Mouse (Mus musculus) G1E (cell line): ENCODE data around the gene Myod1. TPM values are rescaled to one million over a fixed set of nuclear protein-coding genes. Genes with fewer than 3 reads are reported as not detected.

Source experiments
- ATAC-seq: 2 replicates; pipeline ENCODE4 v1.8.0; 2016; ENCODE audit warnings: mild to moderate bottlenecking; ENCODE audit not compliant: insufficient number of reproducible peaks, poor library complexity, low FRiP score, severe bottlenecking; ENCODE audit errors: extremely low read depth
- DNase-seq: peaks from one replicate; pipeline ENCODE4 v3.0.0; 2012; ENCODE audit warnings: low spot score
- H3K27me3 ChIP-seq: 2 replicates; pipeline ENCODE4 v1.6.1; 2012; ENCODE audit warnings: mild to moderate bottlenecking, low read length, inconsistent platforms; ENCODE audit not compliant: insufficient read depth
- H3K36me3 ChIP-seq: replicated peaks from 2 replicates; pipeline ENCODE3; 2012; ENCODE audit warnings: mild to moderate bottlenecking, inconsistent platforms
- H3K4me1 ChIP-seq: 2 replicates; pipeline ENCODE4 v1.6.1; 2012; ENCODE audit warnings: low read depth, low read length, inconsistent platforms, mixed read lengths; ENCODE audit not compliant: insufficient read depth
- H3K4me3 ChIP-seq: 2 replicates; pipeline ENCODE4 v1.5.1; 2012; ENCODE audit warnings: low read depth, mild to moderate bottlenecking, inconsistent platforms, low read length, moderate library complexity, mixed read lengths
- H3K9me3 ChIP-seq: replicated peaks from 2 replicates; pipeline ENCODE4 v1.6.1; 2012; ENCODE audit warnings: inconsistent platforms
- CTCF ChIP-seq: IDR thresholded peaks from 2 replicates; pipeline ENCODE4 v1.5.1; 2012; ENCODE audit warnings: low read depth, low read length, inconsistent platforms, mixed read lengths
- GATA1 ChIP-seq: IDR thresholded peaks from 2 replicates; pipeline ENCODE4 v1.6.1; 2012; ENCODE audit warnings: borderline replicate concordance, low read length, inconsistent platforms, mixed read lengths
- GATA2 ChIP-seq: IDR thresholded peaks from 2 replicates; pipeline ENCODE4 v1.6.1; 2012; ENCODE audit warnings: low read depth, low read length, inconsistent platforms, borderline replicate concordance
- POLR2AphosphoS5 ChIP-seq: IDR thresholded peaks from 2 replicates; pipeline ENCODE4 v1.6.1; 2012; ENCODE audit warnings: low read depth, low read length, inconsistent platforms; ENCODE audit not compliant: insufficient replicate concordance
- TAL1 ChIP-seq: conservative IDR thresholded peaks from 2 replicates; pipeline ENCODE4 v1.6.1; 2012; ENCODE audit warnings: low read depth, low read length, inconsistent platforms, mixed read lengths
- polyA plus RNA-seq: library from polyadenylated mRNA; stranded (reverse); fragments of >175 nt; gene quantifications from 2 replicates; pipeline ENCODE4 v1.2.3, GENCODE M21; 2012
- total RNA-seq, 2 experiments: library from RNA; stranded (forward) in 1 of 2; stranded (reverse) in 1 of 2; fragments of 200-1000 nt in 1 of 2; fragments of >200 nt in 1 of 2; fragmentation: Nextera tagmentation in 1 of 2; gene quantifications; 2 replicates each; pipeline ENCODE4 v1.2.3; 2014 to 2017

The Myod1 gene
- total and polyA plus RNA-seq, 3 experiments, result 0.05 TPM; not detected in 2

GRCm38 (mm10) chr7:46364154-46364553 is 12.1 kb upstream of the Myod1 start:
- 0 out of 2 replicates have a peak, but pooled peaks cover 2% of the 10 kb centered on the region for H3K27me3 ChIP-seq
- ATAC-seq (no peak), DNase-seq (no peak)
- no peak overlapping the region for H3K4me3 ChIP-seq
- H3K4me1 ChIP-seq, result no peaks in the 10 kb centered on the region
- no peaks in the 10 kb centered on the region for H3K36me3 ChIP-seq
- TF ChIP-seq TAL1, result no peak
- TF ChIP-seq CTCF, result no peak
- no peak for TF ChIP-seq POLR2AphosphoS5
- no peak for TF ChIP-seq GATA1
- TF ChIP-seq GATA2, result no peak
- no peaks in the 10 kb centered on the region for H3K9me3 ChIP-seq

- no peaks in the 10 kb centered on the region for H3K9me3 ChIP-seq
- H3K36me3 ChIP-seq, result no peaks in the 10 kb centered on the region
- H3K4me3 ChIP-seq, result no peak overlapping the region
- DNase-seq (no peak), ATAC-seq (no peak)
- no peak for TF ChIP-seq GATA1
- no peak for TF ChIP-seq TAL1
- TF ChIP-seq CTCF, result no peak
- no peak for TF ChIP-seq POLR2AphosphoS5
- no peak for TF ChIP-seq GATA2
- no peaks in the 10 kb centered on the region for H3K4me1 ChIP-seq
- H3K27me3 ChIP-seq, result 0 out of 2 replicates have a peak, but pooled peaks cover 2% of the 10 kb centered on the region
Measured at GRCm38 (mm10) chr7:46365810-46366209, 10.5 kb upstream of the Myod1 start.

DNA sequence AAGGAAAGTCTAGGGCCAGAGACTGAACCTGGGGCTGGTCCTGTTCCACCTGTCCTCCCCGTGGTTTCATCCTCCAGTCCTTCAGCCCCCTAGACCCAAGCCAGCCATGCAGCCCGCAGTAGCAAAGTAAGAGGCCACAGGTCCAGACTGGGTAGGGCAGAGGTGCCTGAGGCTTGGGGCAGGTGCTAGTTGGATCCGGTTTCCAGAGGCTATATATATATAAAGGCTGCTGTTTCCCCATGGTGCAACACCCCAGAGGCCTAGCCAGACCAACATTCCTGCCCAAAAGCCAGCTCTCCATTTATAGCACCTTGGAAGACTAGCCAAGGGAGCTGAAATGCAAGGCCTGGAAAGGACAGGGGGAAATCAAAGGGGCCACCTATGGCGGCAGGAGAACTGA is 5.2 kb upstream of the Myod1 start:
- DNase-seq, result no peak
- ATAC-seq, result no peak
- no peaks in the 10 kb centered on the region for H3K36me3 ChIP-seq
- H3K4me1 ChIP-seq, result no peaks in the 10 kb centered on the region
- no peaks in the 10 kb centered on the region for H3K9me3 ChIP-seq
- no peak overlapping the region for H3K4me3 ChIP-seq
- TF ChIP-seq CTCF (no peak), GATA2 (no peak), TAL1 (no peak), POLR2AphosphoS5 (no peak), GATA1 (no peak)
- peaks cover 4% of the 10 kb centered on the region; the same call in 1 of the 2 replicates for H3K27me3 ChIP-seq

- peaks cover 4% of the 10 kb centered on the region; the same call in 1 of the 2 replicates for H3K27me3 ChIP-seq
Measured at GRCm38 (mm10) chr7:46377008-46377346, 703 bp downstream of the Myod1 start.

DNA sequence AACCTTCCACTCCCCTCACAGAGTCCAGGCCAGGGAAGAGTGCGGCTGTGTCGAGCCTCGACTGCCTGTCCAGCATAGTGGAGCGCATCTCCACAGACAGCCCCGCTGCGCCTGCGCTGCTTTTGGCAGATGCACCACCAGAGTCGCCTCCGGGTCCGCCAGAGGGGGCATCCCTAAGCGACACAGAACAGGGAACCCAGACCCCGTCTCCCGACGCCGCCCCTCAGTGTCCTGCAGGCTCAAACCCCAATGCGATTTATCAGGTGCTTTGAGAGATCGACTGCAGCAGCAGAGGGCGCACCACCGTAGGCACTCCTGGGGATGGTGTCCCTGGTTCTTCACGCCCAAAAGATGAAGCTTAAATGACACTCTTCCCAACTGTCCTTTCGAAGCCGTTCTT is 1.8 kb downstream of the Myod1 start:
- Histone ChIP-seq H3K27me3 (no peaks in the 10 kb centered on the region; the same call in 1 of the 2 replicates), H3K9me3 (no peaks in the 10 kb centered on the region), H3K4me3 (no peak overlapping the region), H3K4me1 (no peaks in the 10 kb centered on the region), H3K36me3 (no peaks in the 10 kb centered on the region)
- no peak for TF ChIP-seq POLR2AphosphoS5
- TF ChIP-seq TAL1, result no peak
- TF ChIP-seq GATA1, result no peak
- TF ChIP-seq CTCF, result no peak
- no peak for TF ChIP-seq GATA2
- no peak for DNase-seq
- no peak for ATAC-seq

More at GRCm38 (mm10) chr7:46377008-46377346, 703 bp downstream of the Myod1 start:
- TF ChIP-seq GATA2 (no peak), POLR2AphosphoS5 (no peak), GATA1 (no peak), TAL1 (no peak), CTCF (no peak)
- H3K9me3 ChIP-seq, result no peaks in the 10 kb centered on the region
- H3K4me3 ChIP-seq, result no peak overlapping the region
- no peaks in the 10 kb centered on the region for H3K4me1 ChIP-seq
- no peak for DNase-seq
- no peak for ATAC-seq
- no peaks in the 10 kb centered on the region for H3K36me3 ChIP-seq

DNA sequence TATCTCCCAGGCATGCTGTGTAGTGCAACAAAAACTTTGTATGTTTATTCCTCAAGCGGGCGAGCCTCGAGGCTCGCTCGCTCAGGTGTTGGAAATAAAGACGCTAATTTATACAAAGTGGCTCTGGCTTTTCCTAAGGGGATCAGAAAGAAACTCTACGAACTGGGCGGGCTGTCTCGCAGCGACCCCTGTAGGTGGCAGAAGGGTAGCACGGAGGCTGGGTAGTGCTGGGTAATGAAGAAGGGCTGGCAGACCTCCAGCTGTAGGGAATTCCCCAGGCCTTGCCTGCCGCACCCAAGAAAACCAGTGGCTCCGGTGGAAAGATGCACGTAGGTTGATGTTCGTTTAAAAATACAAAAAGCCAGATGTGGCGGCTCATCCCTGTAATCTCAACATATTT is 2.7 kb downstream of the Myod1 start:
- Histone ChIP-seq H3K4me3 (no peak overlapping the region), H3K4me1 (no peaks in the 10 kb centered on the region), H3K27me3 (no peaks in the 10 kb centered on the region; the same call in 1 of the 2 replicates), H3K36me3 (no peaks in the 10 kb centered on the region), H3K9me3 (no peaks in the 10 kb centered on the region)
- ATAC-seq (no peak), DNase-seq (peak; percentile 18)
- TF ChIP-seq POLR2AphosphoS5 (no peak), CTCF (peak; percentile 44)

DNA sequence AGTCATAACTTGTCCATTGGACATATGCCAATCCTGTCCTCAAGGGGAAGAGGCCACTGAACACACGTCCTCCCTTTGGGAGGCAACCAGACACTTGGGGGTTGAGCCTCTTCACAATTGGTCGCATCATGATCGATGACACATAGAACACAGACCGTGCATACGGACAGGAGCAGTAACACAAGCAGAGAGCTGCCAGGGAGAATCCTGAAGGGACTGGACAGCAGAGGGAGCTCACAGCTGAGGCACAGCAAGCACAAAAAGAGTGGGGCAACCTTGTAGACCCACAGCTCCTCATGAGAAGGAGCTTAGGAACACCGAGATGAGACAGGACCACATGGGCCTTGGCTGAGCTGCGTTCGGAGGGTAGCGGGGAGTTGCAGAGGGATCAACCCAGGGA is 4.4 kb downstream of the Myod1 start:
- no peak for TF ChIP-seq POLR2AphosphoS5
- no peak for TF ChIP-seq GATA2
- TF ChIP-seq TAL1, result no peak
- TF ChIP-seq CTCF, result no peak
- no peak for TF ChIP-seq GATA1
- Histone ChIP-seq H3K4me3 (no peak overlapping the region), H3K4me1 (no peaks in the 10 kb centered on the region), H3K9me3 (no peaks in the 10 kb centered on the region), H3K27me3 (no peaks in the 10 kb centered on the region; the same call in 1 of the 2 replicates), H3K36me3 (no peaks in the 10 kb centered on the region)
- DNase-seq, result no peak
- no peak for ATAC-seq
